8 mouse cellular contexts compared by ENCODE assay signal in the genomic region with DNA sequence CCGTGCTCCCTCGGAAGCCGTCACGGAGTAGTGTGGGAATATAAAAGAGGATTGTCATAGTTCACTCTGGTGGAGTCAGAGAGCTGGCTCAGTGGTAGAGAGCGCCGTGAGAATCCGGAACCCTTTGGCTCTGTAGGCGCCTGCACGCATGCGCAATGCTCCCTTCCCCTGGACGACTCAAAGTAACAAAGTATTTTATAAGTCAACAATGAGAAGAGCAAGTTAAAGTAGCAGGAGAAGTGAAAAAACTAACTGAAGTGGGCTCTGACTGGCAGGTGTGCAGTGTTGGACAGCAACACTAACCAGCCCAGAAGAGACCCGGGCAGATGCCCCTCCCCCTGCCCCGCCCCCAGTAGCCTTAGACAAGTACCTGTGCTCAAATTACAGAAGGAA. TPM values are rescaled to one million over a fixed set of nuclear protein-coding genes. Genes with fewer than 3 reads are reported as not detected.
A peak's percentile ranks its signal among the peaks of the same experiment; 100 is the strongest.
DNase-seq lines count a peak whose midpoint lies in the region; ATAC-seq lines count a peak whose summit lies in the region.

No protein-coding gene starts in this region.

- DNase-seq in fibroblast of lung, adult 2 months (ENCODE audit: low read depth), result peak; percentile 54
- DNase-seq in kidney, postnatal 25 days, result peak; percentile 84 to 87
- DNase-seq in neural tube, embryonic 10.5 days (ENCODE audit: extremely low spot score, low spot score), result peak; percentile 57
- peak; percentile 65 for DNase-seq in telencephalon, adult 2 months (ENCODE audit: low read depth, low spot score)

- 15% methylated on average over 13 of the region's 13 CpGs for whole genome bisulfite sequencing in heart, embryonic 16.5 days
- 25% methylated on average over 13 of the region's 13 CpGs for WGBS in liver, embryonic 12.5 days (ENCODE audit: insufficient replicate concordance)

- peak overlapping the region; percentile 69 for H3K27ac ChIP-seq in heart, embryonic 16.5 days (ENCODE audit: low read length)
- H3K27ac ChIP-seq in liver, embryonic 12.5 days, result no peak overlapping the region

- no peaks in the 10 kb centered on the region for H3K27me3 ChIP-seq in erythroblast, embryonic 14.5 days (ENCODE audit: control insufficient read depth)
- no peaks in the 10 kb centered on the region for H3K27me3 ChIP-seq in heart, embryonic 16.5 days (ENCODE audit: control insufficient read depth, insufficient read depth, low read length)
- H3K27me3 ChIP-seq in liver, embryonic 12.5 days (replicated peaks), result no peaks in the 10 kb centered on the region

- no peaks in the 10 kb centered on the region for H3K4me1 ChIP-seq in erythroblast, embryonic 14.5 days (ENCODE audit: control insufficient read depth)
- H3K4me1 ChIP-seq in heart, embryonic 16.5 days (ENCODE audit: control insufficient read depth, insufficient read depth, low read length), result no peaks in the 10 kb centered on the region
- 0 out of 2 replicates have a peak, but pooled peaks cover 3% of the 10 kb centered on the region for H3K4me1 ChIP-seq in liver, embryonic 12.5 days

- no peaks in the 10 kb centered on the region for H3K36me3 ChIP-seq in erythroblast, embryonic 14.5 days (ENCODE audit: control insufficient read depth)
- no peaks in the 10 kb centered on the region for H3K36me3 ChIP-seq in heart, embryonic 16.5 days (ENCODE audit: control insufficient read depth, insufficient read depth)
- peaks cover 16% of the 10 kb centered on the region for H3K36me3 ChIP-seq in liver, embryonic 12.5 days

- H3K9me3 ChIP-seq in erythroblast, embryonic 14.5 days (ENCODE audit: control insufficient read depth, low read length), result peaks cover under 1% of the 10 kb centered on the region; the same call in 1 of the 2 replicates
- no peaks in the 10 kb centered on the region for H3K9me3 ChIP-seq in heart, embryonic 16.5 days (replicated peaks; ENCODE audit: control insufficient read depth, low read length)
- no peaks in the 10 kb centered on the region for H3K9me3 ChIP-seq in liver, embryonic 12.5 days (replicated peaks)

- H3K4me3 ChIP-seq in erythroblast, embryonic 14.5 days (replicated peaks), result peak overlapping the region; percentile 45
- H3K4me3 ChIP-seq in heart, embryonic 16.5 days (ENCODE audit: low read length), result peak overlapping the region; percentile 58
- H3K4me3 ChIP-seq in liver, embryonic 12.5 days, result peak overlapping the region; percentile 50

- H3K9ac ChIP-seq in heart, embryonic 16.5 days (ENCODE audit: low read length), result peak overlapping the region; percentile 50
- 0 out of 2 replicates have a peak overlapping the region, but pooled peaks have one; percentile 2 for H3K9ac ChIP-seq in liver, embryonic 12.5 days

- no peak; the same call in 1 of the 2 replicates for ATAC-seq in erythroblast, adult 5-6 weeks (replicated peaks; ENCODE audit: low FRiP score, poor library complexity, severe bottlenecking)
- ATAC-seq in heart, embryonic 16.5 days (replicated peaks; ENCODE audit: extremely low read depth, insufficient read depth, low FRiP score), result peak; percentile 65
- peak; percentile 59; the same call in 1 of the 2 replicates for ATAC-seq in liver, embryonic 12.5 days

- peak overlapping the region; percentile 56 for H3K4me2 ChIP-seq in heart, embryonic 16.5 days (ENCODE audit: low read depth, low read length)
- H3K4me2 ChIP-seq in liver, embryonic 12.5 days, result peak overlapping the region; percentile 52

RNA-seq across cellular contexts. Expression of gene Glo1, which starts 31.5 kb away (rescaled TPM):
- 2.8 and 8.3 TPM in 2 replicates for polyA plus RNA-seq in erythroblast, embryonic 14.5 days (2012)
- total RNA-seq in erythroblast, adult 5-6 weeks (2015; ENCODE audit: low replicate concordance), result 129 and 153 TPM in 2 replicates
- 172 and 176 TPM in 2 replicates for total RNA-seq in erythroblast, adult 5-6 weeks (2017; ENCODE audit: low replicate concordance)
- polyA plus RNA-seq in heart, embryonic 16.5 days (2015; fragmentation: Nextera tagmentation; extraction: Ambion mirVana), result 189 and 198 TPM in 2 replicates
- 292 and 300 TPM in 2 replicates for polyA plus RNA-seq in liver, embryonic 12.5 days (2016; fragmentation: Nextera tagmentation; extraction: Ambion mirVana)

RNA-seq across cellular contexts. Expression of gene Dnah8, which starts 34.0 kb away (rescaled TPM):
- 0.04 and 0.08 TPM in 2 replicates for polyA plus RNA-seq in erythroblast, embryonic 14.5 days (2012)
- 6.0 and 9.4 TPM in 2 replicates for total RNA-seq in erythroblast, adult 5-6 weeks (2015; ENCODE audit: low replicate concordance)
- 9.3 and 12.0 TPM in 2 replicates for total RNA-seq in erythroblast, adult 5-6 weeks (2017; ENCODE audit: low replicate concordance)
- polyA plus RNA-seq in heart, embryonic 16.5 days (2015; fragmentation: Nextera tagmentation; extraction: Ambion mirVana), result 1.9 and 2.9 TPM in 2 replicates
- 2.4 and 3.1 TPM in 2 replicates for polyA plus RNA-seq in liver, embryonic 12.5 days (2016; fragmentation: Nextera tagmentation; extraction: Ambion mirVana)

Comparison
In these comparisons a context has a peak if more than half of its experiments do, and no peak if none do; other contexts are left out.
1. RNA of gene Glo1, which starts 31.5 kb away (polyA plus RNA-seq): 292 to 300 TPM in liver, embryonic 12.5 days and 189 to 198 TPM in heart, embryonic 16.5 days; 2.8 to 8.3 TPM in erythroblast, embryonic 14.5 days; every median in the first group is over 10 times any median in the second.
2. Peak in every context shown above with its lines, with median percentiles within 50 percentile points of each other: H3K4me3 ChIP-seq and DNase-seq.